In genomic region chr17:36892362-36892761, GRCm38 (mm10) we compare ENCODE assay signal across 9 mouse cellular contexts. TPM values are rescaled to one million over a fixed set of nuclear protein-coding genes. Genes with fewer than 3 reads are reported as not detected.
DNase-seq lines count a peak whose midpoint lies in the region; ATAC-seq lines count a peak whose summit lies in the region.
"Had no signal": no experiment of that assay in that cellular context is flagged by ENCODE, and none has a peak within 500 bp of the region (broad histone marks: within the 10 kb centered on the region; RNA-seq: fewer than 3 reads in every experiment).

No protein-coding gene starts in this region.

- no peak overlapping the region for H3K27ac ChIP-seq in heart, embryonic 12.5 days (ENCODE audit: poor library complexity, severe bottlenecking)
- no peak overlapping the region for H3K27ac ChIP-seq in limb, embryonic 10.5 days
- H3K27ac ChIP-seq in midbrain, embryonic 16.5 days (ENCODE audit: low read length) = no peak overlapping the region
- H3K27ac ChIP-seq: liver, embryonic 15.5 days had no signal

- H3K4me2 ChIP-seq in heart, embryonic 12.5 days = no peak overlapping the region
- H3K4me2 ChIP-seq in midbrain, embryonic 16.5 days (ENCODE audit: low read length) = no peak overlapping the region
- H3K4me2 ChIP-seq: liver, embryonic 15.5 days had no signal

- no peak for ATAC-seq in heart, embryonic 12.5 days (ENCODE audit: insufficient number of reproducible peaks, low FRiP score)
- ATAC-seq in CD4-positive, CD25-positive, alpha-beta regulatory T cell, adult 4 months = peak; percentile 69
- ATAC-seq in midbrain, embryonic 16.5 days = peak; percentile 67; the same call in 1 of the 2 replicates
- ATAC-seq in monocyte, adult 5-6 weeks (replicated peaks; ENCODE audit: insufficient number of reproducible peaks, low FRiP score, low TSS enrichment, poor library complexity, severe bottlenecking) = no peak

- peaks cover 12% of the 10 kb centered on the region; the same call in 1 of the 2 replicates for H3K27me3 ChIP-seq in heart, embryonic 12.5 days (replicated peaks)
- H3K27me3 ChIP-seq in limb, embryonic 10.5 days (ENCODE audit: low read depth, poor library complexity, severe bottlenecking) = no peaks in the 10 kb centered on the region
- H3K27me3 ChIP-seq in midbrain, embryonic 16.5 days (ENCODE audit: control insufficient read depth, insufficient read depth, low read depth, low read length) = no peaks in the 10 kb centered on the region

- peak; percentile 27 for DNase-seq in heart, adult 11 months
- peak; percentile 36 to 62 for DNase-seq in adrenal gland, postnatal 36 days
- DNase-seq in heart, postnatal 14 days = peak; percentile 25 to 60
- peak; percentile 45 for DNase-seq in limb, embryonic 10.5 days (ENCODE audit: low spot score)

- H3K4me1 ChIP-seq in heart, embryonic 12.5 days (replicated peaks) = no peaks in the 10 kb centered on the region
- no peaks in the 10 kb centered on the region for H3K4me1 ChIP-seq in limb, embryonic 10.5 days
- H3K4me1 ChIP-seq in midbrain, embryonic 16.5 days (ENCODE audit: control insufficient read depth, insufficient read depth, low read length) = no peaks in the 10 kb centered on the region

- H3K9me3 ChIP-seq in heart, embryonic 12.5 days (replicated peaks) = no peaks in the 10 kb centered on the region
- H3K9me3 ChIP-seq in limb, embryonic 10.5 days (replicated peaks) = no peaks in the 10 kb centered on the region
- no peaks in the 10 kb centered on the region for H3K9me3 ChIP-seq in midbrain, embryonic 16.5 days (replicated peaks; ENCODE audit: control insufficient read depth, low read length, poor library complexity, severe bottlenecking)
- H3K9me3 ChIP-seq: liver, embryonic 15.5 days had no signal

- 8% methylated on average over 2 of the region's 2 CpGs for WGBS in heart, embryonic 12.5 days
- 20% methylated on average over 2 of the region's 2 CpGs for WGBS in limb, embryonic 10.5 days
- 9% methylated on average over 2 of the region's 2 CpGs for WGBS in midbrain, embryonic 16.5 days

- no peaks in the 10 kb centered on the region for H3K36me3 ChIP-seq in heart, embryonic 12.5 days
- no peaks in the 10 kb centered on the region for H3K36me3 ChIP-seq in limb, embryonic 10.5 days
- no peaks in the 10 kb centered on the region for H3K36me3 ChIP-seq in midbrain, embryonic 16.5 days (ENCODE audit: control insufficient read depth, insufficient read depth, low read length)
- H3K36me3 ChIP-seq: liver, embryonic 15.5 days had no signal

- no peak overlapping the region for H3K9ac ChIP-seq in heart, embryonic 12.5 days
- no peak overlapping the region for H3K9ac ChIP-seq in midbrain, embryonic 16.5 days (ENCODE audit: low read depth, low read length)
- H3K9ac ChIP-seq: liver, embryonic 15.5 days had no signal

- no peak overlapping the region for H3K4me3 ChIP-seq in heart, embryonic 12.5 days
- H3K4me3 ChIP-seq in limb, embryonic 10.5 days = no peak overlapping the region
- H3K4me3 ChIP-seq in midbrain, embryonic 16.5 days (ENCODE audit: low read depth, low read length) = no peak overlapping the region
- H3K4me3 ChIP-seq: liver, embryonic 15.5 days had no signal

- intact Hi-C loops in heart, postnatal 14 days (cut with DNase I) = loop anchor here (5.0 kb wide), 1 partner anchor 310 kb away; the partner anchor contains the start of gene Olfr94

RNA-seq across cellular contexts. Expression of gene Trim40, which starts 2.4 kb away (rescaled TPM):
- polyA plus RNA-seq in heart, embryonic 12.5 days (2016; fragmentation: Nextera tagmentation; extraction: Ambion mirVana) = not detected in 2 replicates
- polyA plus RNA-seq in CD4-positive, CD25-positive, alpha-beta regulatory T cell, adult 4 months (2017; shearing (Covaris generic)) = not detected
- under 1 TPM; 0.23 to 0.40 TPM for total RNA-seq in adrenal gland, postnatal 36 days (2021)
- total RNA-seq in heart, postnatal 14 days (2021) = not detected
- not detected in 2 replicates for polyA plus RNA-seq in limb, embryonic 10.5 days (2016; fragmentation: Nextera tagmentation; extraction: Ambion mirVana)
- not detected in 2 replicates for polyA plus RNA-seq in midbrain, embryonic 16.5 days (2015; fragmentation: Nextera tagmentation; extraction: Ambion mirVana)
- total RNA-seq in monocyte, adult 5-6 weeks (2017) = not detected in 3 replicates
- polyA plus RNA-seq: liver, embryonic 15.5 days had no signal

RNA-seq across cellular contexts. Expression of gene Trim31, which starts 5.6 kb away (rescaled TPM):
- polyA plus RNA-seq in heart, embryonic 12.5 days (2016; fragmentation: Nextera tagmentation; extraction: Ambion mirVana) = not detected in 2 replicates
- polyA plus RNA-seq in CD4-positive, CD25-positive, alpha-beta regulatory T cell, adult 4 months (2017; shearing (Covaris generic)) = not detected
- not detected for total RNA-seq in adrenal gland, postnatal 36 days (2021)
- not detected for total RNA-seq in heart, postnatal 14 days (2021)
- not detected in 2 replicates for polyA plus RNA-seq in limb, embryonic 10.5 days (2016; fragmentation: Nextera tagmentation; extraction: Ambion mirVana)
- not detected in 2 replicates for polyA plus RNA-seq in midbrain, embryonic 16.5 days (2015; fragmentation: Nextera tagmentation; extraction: Ambion mirVana)
- total RNA-seq in monocyte, adult 5-6 weeks (2017) = not detected in 3 replicates
- polyA plus RNA-seq: liver, embryonic 15.5 days had no signal

RNA-seq across cellular contexts. Expression of gene Trim10, which starts 23.0 kb away (rescaled TPM):
- 23.6 and 27.0 TPM in 2 replicates for polyA plus RNA-seq in heart, embryonic 12.5 days (2016; fragmentation: Nextera tagmentation; extraction: Ambion mirVana)
- under 1 TPM in 1 of 2 experiments, not detected in 1; 0.28 TPM for polyA plus RNA-seq in CD4-positive, CD25-positive, alpha-beta regulatory T cell, adult 4 months (2017; shearing (Covaris generic))
- under 1 TPM; 0.20 to 0.43 TPM for total RNA-seq in adrenal gland, postnatal 36 days (2021)
- 1 to 10 TPM; 2.0 to 2.5 TPM for total RNA-seq in heart, postnatal 14 days (2021)
- polyA plus RNA-seq in limb, embryonic 10.5 days (2016; fragmentation: Nextera tagmentation; extraction: Ambion mirVana) = 5.1 and 5.8 TPM in 2 replicates
- polyA plus RNA-seq in midbrain, embryonic 16.5 days (2015; fragmentation: Nextera tagmentation; extraction: Ambion mirVana) = 0.70 and 1.0 TPM in 2 replicates
- 0.49 to 16.6 TPM (median 11.1 TPM) in 3 replicates for total RNA-seq in monocyte, adult 5-6 weeks (2017)

RNA-seq across cellular contexts. Expression of gene Trim15, which starts 25.4 kb away (rescaled TPM):
- 0.40 and 0.47 TPM in 2 replicates for polyA plus RNA-seq in heart, embryonic 12.5 days (2016; fragmentation: Nextera tagmentation; extraction: Ambion mirVana)
- polyA plus RNA-seq in CD4-positive, CD25-positive, alpha-beta regulatory T cell, adult 4 months (2017; shearing (Covaris generic)) = under 1 TPM in 1 of 2 experiments, not detected in 1; 0.79 TPM
- under 1 TPM in 1 of 2 experiments, not detected in 1; 0.16 TPM for total RNA-seq in adrenal gland, postnatal 36 days (2021)
- not detected for total RNA-seq in heart, postnatal 14 days (2021)
- polyA plus RNA-seq in limb, embryonic 10.5 days (2016; fragmentation: Nextera tagmentation; extraction: Ambion mirVana) = 0.18 and 0.30 TPM in 2 replicates
- polyA plus RNA-seq in midbrain, embryonic 16.5 days (2015; fragmentation: Nextera tagmentation; extraction: Ambion mirVana) = 0.53 and 0.89 TPM in 2 replicates
- total RNA-seq in monocyte, adult 5-6 weeks (2017) = not detected in 3 replicates

RNA-seq across cellular contexts. Expression of gene Rnf39, which starts 50.4 kb away (rescaled TPM):
- not detected in 2 replicates for polyA plus RNA-seq in heart, embryonic 12.5 days (2016; fragmentation: Nextera tagmentation; extraction: Ambion mirVana)
- not detected for polyA plus RNA-seq in CD4-positive, CD25-positive, alpha-beta regulatory T cell, adult 4 months (2017; shearing (Covaris generic))
- total RNA-seq in adrenal gland, postnatal 36 days (2021) = under 1 TPM in 1 of 2 experiments, not detected in 1; 0.16 TPM
- total RNA-seq in heart, postnatal 14 days (2021) = under 1 TPM; 0.49 to 0.57 TPM
- polyA plus RNA-seq in limb, embryonic 10.5 days (2016; fragmentation: Nextera tagmentation; extraction: Ambion mirVana) = 0.13 and 0.45 TPM in 2 replicates
- polyA plus RNA-seq in midbrain, embryonic 16.5 days (2015; fragmentation: Nextera tagmentation; extraction: Ambion mirVana) = 1.7 and 2.0 TPM in 2 replicates
- 2.6 TPM in 1 of 3 replicates, not detected in the others for total RNA-seq in monocyte, adult 5-6 weeks (2017)

Comparison
In these comparisons a context has a peak if more than half of its experiments do, and no peak if none do; other contexts are left out.
1. ATAC-seq: peak in CD4-positive, CD25-positive, alpha-beta regulatory T cell, adult 4 months (single experiment) and midbrain, embryonic 16.5 days (single experiment); none in heart, embryonic 12.5 days (single experiment) and monocyte, adult 5-6 weeks (single experiment).
2. Peak in every context shown above with its lines, with median percentiles within 50 percentile points of each other: DNase-seq.